8 mouse cellular contexts compared by ENCODE assay signal in genomic region chr7:44898607-44899006, GRCm38 (mm10). TPM values are rescaled to one million over a fixed set of nuclear protein-coding genes. Genes with fewer than 3 reads are reported as not detected.
DNase-seq lines count a peak whose midpoint lies in the region; ATAC-seq lines count a peak whose summit lies in the region.

No protein-coding gene starts in this region.

- H3K9ac ChIP-seq in neural tube, embryonic 11.5 days (ENCODE audit: low read length), result peak overlapping the region; percentile 4; the same call in 1 of the 2 replicates
- H3K9ac ChIP-seq in neural tube, embryonic 15.5 days (replicated peaks), result no peak overlapping the region
- H3K9ac ChIP-seq in embryonic facial prominence, embryonic 13.5 days, result 0 out of 2 replicates have a peak overlapping the region, but pooled peaks have one; percentile 6
- no peak overlapping the region for H3K9ac ChIP-seq in stomach, embryonic 14.5 days (replicated peaks; ENCODE audit: low read depth, low read length)

- WGBS in neural tube, embryonic 11.5 days, result 38% methylated on average over 19 of the region's 19 CpGs
- WGBS in neural tube, embryonic 15.5 days, result 39% methylated on average over 19 of the region's 19 CpGs
- 36% methylated on average over 19 of the region's 19 CpGs for WGBS in embryonic facial prominence, embryonic 13.5 days
- WGBS in limb, embryonic 10.5 days, result 36% methylated on average over 19 of the region's 19 CpGs
- 36% methylated on average over 19 of the region's 19 CpGs for WGBS in stomach, embryonic 14.5 days

- no peaks in the 10 kb centered on the region for H3K9me3 ChIP-seq in neural tube, embryonic 11.5 days (ENCODE audit: control insufficient read depth, low read length)
- H3K9me3 ChIP-seq in neural tube, embryonic 15.5 days (replicated peaks), result no peaks in the 10 kb centered on the region
- H3K9me3 ChIP-seq in embryonic facial prominence, embryonic 13.5 days, result no peaks in the 10 kb centered on the region
- no peaks in the 10 kb centered on the region for H3K9me3 ChIP-seq in limb, embryonic 10.5 days (replicated peaks)
- H3K9me3 ChIP-seq in stomach, embryonic 14.5 days (ENCODE audit: control insufficient read depth, low read depth, low read length), result no peaks in the 10 kb centered on the region

- DNase-seq in adrenal gland, adult (ENCODE audit: inconsistent age in 2 of 2, low spot score in 1 of 2), result peak; percentile 73 to 86
- no peak for DNase-seq in adrenal gland, postnatal 4 days (ENCODE audit: low spot score in 2 of 2)
- DNase-seq in neural tube, embryonic 11.5 days (ENCODE audit: low spot score), result no peak
- peak; percentile 47 for DNase-seq in limb, embryonic 10.5 days (ENCODE audit: low spot score)

- peaks cover 11% of the 10 kb centered on the region for H3K36me3 ChIP-seq in neural tube, embryonic 11.5 days (ENCODE audit: control insufficient read depth, insufficient read depth, low read length)
- peaks cover 41% of the 10 kb centered on the region for H3K36me3 ChIP-seq in neural tube, embryonic 15.5 days
- H3K36me3 ChIP-seq in embryonic facial prominence, embryonic 13.5 days, result peaks cover 50% of the 10 kb centered on the region
- H3K36me3 ChIP-seq in limb, embryonic 10.5 days, result peaks cover 54% of the 10 kb centered on the region
- peaks cover 21% of the 10 kb centered on the region for H3K36me3 ChIP-seq in stomach, embryonic 14.5 days (ENCODE audit: control insufficient read depth, insufficient read depth, low read length)

- H3K27me3 ChIP-seq in neural tube, embryonic 11.5 days (ENCODE audit: control insufficient read depth, insufficient read depth, low read length), result no peaks in the 10 kb centered on the region
- no peaks in the 10 kb centered on the region for H3K27me3 ChIP-seq in neural tube, embryonic 15.5 days (replicated peaks)
- no peaks in the 10 kb centered on the region for H3K27me3 ChIP-seq in embryonic facial prominence, embryonic 13.5 days
- H3K27me3 ChIP-seq in limb, embryonic 10.5 days (ENCODE audit: low read depth, poor library complexity, severe bottlenecking), result no peaks in the 10 kb centered on the region
- H3K27me3 ChIP-seq in stomach, embryonic 14.5 days (ENCODE audit: control insufficient read depth, insufficient read depth, low read length), result no peaks in the 10 kb centered on the region

- H3K4me3 ChIP-seq in neural tube, embryonic 11.5 days (ENCODE audit: low read depth, low read length), result no peak overlapping the region
- no peak overlapping the region for H3K4me3 ChIP-seq in neural tube, embryonic 15.5 days (replicated peaks)
- H3K4me3 ChIP-seq in embryonic facial prominence, embryonic 13.5 days, result no peak overlapping the region
- peak overlapping the region; percentile 13 for H3K4me3 ChIP-seq in limb, embryonic 10.5 days
- H3K4me3 ChIP-seq in stomach, embryonic 14.5 days (ENCODE audit: low read depth, low read length), result no peak overlapping the region

- ATAC-seq in neural tube, embryonic 11.5 days (ENCODE audit: insufficient read depth, low FRiP score, low TSS enrichment), result no peak
- no peak for ATAC-seq in neural tube, embryonic 15.5 days (ENCODE audit: low FRiP score)
- no peak for ATAC-seq in embryonic facial prominence, embryonic 13.5 days (ENCODE audit: insufficient number of reproducible peaks, insufficient read depth, low FRiP score, low TSS enrichment, low read depth)
- 0 out of 2 replicates have a peak, but pooled peaks have one; percentile 1 for ATAC-seq in stomach, embryonic 14.5 days (ENCODE audit: insufficient number of reproducible peaks, insufficient read depth, low FRiP score, low read depth)
- ATAC-seq in granulocyte monocyte progenitor cell, adult 5-6 weeks (replicated peaks; ENCODE audit: poor library complexity, severe bottlenecking), result no peak

- peak overlapping the region; percentile 9; the same call in 1 of the 2 replicates for H3K4me2 ChIP-seq in neural tube, embryonic 11.5 days (ENCODE audit: low read depth)
- H3K4me2 ChIP-seq in neural tube, embryonic 15.5 days, result no peak overlapping the region
- 0 out of 2 replicates have a peak overlapping the region, but pooled peaks have one; percentile 5 for H3K4me2 ChIP-seq in embryonic facial prominence, embryonic 13.5 days
- H3K4me2 ChIP-seq in stomach, embryonic 14.5 days (replicated peaks; ENCODE audit: low read depth, low read length), result no peak overlapping the region

- H3K27ac ChIP-seq in neural tube, embryonic 11.5 days (ENCODE audit: low read depth, low read length), result no peak overlapping the region
- no peak overlapping the region for H3K27ac ChIP-seq in neural tube, embryonic 15.5 days (replicated peaks)
- H3K27ac ChIP-seq in embryonic facial prominence, embryonic 13.5 days, result no peak overlapping the region
- peak overlapping the region; percentile 3 for H3K27ac ChIP-seq in limb, embryonic 10.5 days
- no peak overlapping the region for H3K27ac ChIP-seq in stomach, embryonic 14.5 days (ENCODE audit: low read length)

- H3K4me1 ChIP-seq in neural tube, embryonic 11.5 days (ENCODE audit: control insufficient read depth, insufficient read depth, low read length), result peaks cover 10% of the 10 kb centered on the region
- H3K4me1 ChIP-seq in neural tube, embryonic 15.5 days, result peaks cover 39% of the 10 kb centered on the region
- peaks cover 50% of the 10 kb centered on the region for H3K4me1 ChIP-seq in embryonic facial prominence, embryonic 13.5 days
- peaks cover 48% of the 10 kb centered on the region for H3K4me1 ChIP-seq in limb, embryonic 10.5 days
- H3K4me1 ChIP-seq in stomach, embryonic 14.5 days (ENCODE audit: control insufficient read depth, insufficient read depth, low read length), result peaks cover 26% of the 10 kb centered on the region; the same call in 1 of the 2 replicates

RNA-seq across cellular contexts. Expression of gene Fuz, which starts 2.7 kb away (rescaled TPM):
- total RNA-seq in adrenal gland, postnatal 4 days (2021), result 10 to 100 TPM; 24.6 to 26.7 TPM
- polyA plus RNA-seq in neural tube, embryonic 11.5 days (2014; fragmentation: Nextera tagmentation; extraction: Ambion mirVana), result 18.7 and 20.0 TPM in 2 replicates
- 15.1 and 15.8 TPM in 2 replicates for polyA plus RNA-seq in neural tube, embryonic 15.5 days (2015; fragmentation: Nextera tagmentation; extraction: Ambion mirVana)
- polyA plus RNA-seq in embryonic facial prominence, embryonic 13.5 days (2015; fragmentation: Nextera tagmentation; extraction: Ambion mirVana), result 26.1 and 29.7 TPM in 2 replicates
- polyA plus RNA-seq in limb, embryonic 10.5 days (2016; fragmentation: Nextera tagmentation; extraction: Ambion mirVana), result 14.8 and 20.0 TPM in 2 replicates
- polyA plus RNA-seq in stomach, embryonic 14.5 days (2014; fragmentation: Nextera tagmentation; extraction: Ambion mirVana), result 25.8 and 26.4 TPM in 2 replicates
- 13.6 TPM in 2 replicates for total RNA-seq in granulocyte monocyte progenitor cell, adult 5-6 weeks (2014; fragmentation: Nextera tagmentation)
- total RNA-seq in granulocyte monocyte progenitor cell, adult 5-6 weeks (2017), result 16.5 and 18.0 TPM in 2 replicates

RNA-seq across cellular contexts. Expression of gene Med25, which starts 6.1 kb away (rescaled TPM):
- total RNA-seq in adrenal gland, postnatal 4 days (2021), result 100 to 1,000 TPM; 117 to 121 TPM
- 87.7 and 93.1 TPM in 2 replicates for polyA plus RNA-seq in neural tube, embryonic 11.5 days (2014; fragmentation: Nextera tagmentation; extraction: Ambion mirVana)
- polyA plus RNA-seq in neural tube, embryonic 15.5 days (2015; fragmentation: Nextera tagmentation; extraction: Ambion mirVana), result 136 and 141 TPM in 2 replicates
- polyA plus RNA-seq in embryonic facial prominence, embryonic 13.5 days (2015; fragmentation: Nextera tagmentation; extraction: Ambion mirVana), result 107 and 111 TPM in 2 replicates
- 140 and 145 TPM in 2 replicates for polyA plus RNA-seq in limb, embryonic 10.5 days (2016; fragmentation: Nextera tagmentation; extraction: Ambion mirVana)
- polyA plus RNA-seq in stomach, embryonic 14.5 days (2014; fragmentation: Nextera tagmentation; extraction: Ambion mirVana), result 65.2 and 79.4 TPM in 2 replicates
- total RNA-seq in granulocyte monocyte progenitor cell, adult 5-6 weeks (2014; fragmentation: Nextera tagmentation), result 26.7 and 51.2 TPM in 2 replicates
- total RNA-seq in granulocyte monocyte progenitor cell, adult 5-6 weeks (2017), result 9.2 and 15.6 TPM in 2 replicates

RNA-seq across cellular contexts. Expression of gene Ptov1, which starts 29.0 kb away (rescaled TPM):
- total RNA-seq in adrenal gland, postnatal 4 days (2021), result 100 to 1,000 TPM; 385 to 394 TPM
- 418 and 419 TPM in 2 replicates for polyA plus RNA-seq in neural tube, embryonic 11.5 days (2014; fragmentation: Nextera tagmentation; extraction: Ambion mirVana)
- 433 and 459 TPM in 2 replicates for polyA plus RNA-seq in neural tube, embryonic 15.5 days (2015; fragmentation: Nextera tagmentation; extraction: Ambion mirVana)
- polyA plus RNA-seq in embryonic facial prominence, embryonic 13.5 days (2015; fragmentation: Nextera tagmentation; extraction: Ambion mirVana), result 469 and 526 TPM in 2 replicates
- polyA plus RNA-seq in limb, embryonic 10.5 days (2016; fragmentation: Nextera tagmentation; extraction: Ambion mirVana), result 434 and 504 TPM in 2 replicates
- 377 and 384 TPM in 2 replicates for polyA plus RNA-seq in stomach, embryonic 14.5 days (2014; fragmentation: Nextera tagmentation; extraction: Ambion mirVana)
- total RNA-seq in granulocyte monocyte progenitor cell, adult 5-6 weeks (2014; fragmentation: Nextera tagmentation), result 67.0 and 95.4 TPM in 2 replicates
- 24.4 and 32.1 TPM in 2 replicates for total RNA-seq in granulocyte monocyte progenitor cell, adult 5-6 weeks (2017)

RNA-seq across cellular contexts. Expression of gene Ap2a1, which starts 30.7 kb away (rescaled TPM):
- 100 to 1,000 TPM in 1 of 2 experiments, 10 to 100 TPM in 1; 99.9 to 107 TPM for total RNA-seq in adrenal gland, postnatal 4 days (2021)
- 92.5 and 95.0 TPM in 2 replicates for polyA plus RNA-seq in neural tube, embryonic 11.5 days (2014; fragmentation: Nextera tagmentation; extraction: Ambion mirVana)
- 122 and 126 TPM in 2 replicates for polyA plus RNA-seq in neural tube, embryonic 15.5 days (2015; fragmentation: Nextera tagmentation; extraction: Ambion mirVana)
- 72.3 and 77.5 TPM in 2 replicates for polyA plus RNA-seq in embryonic facial prominence, embryonic 13.5 days (2015; fragmentation: Nextera tagmentation; extraction: Ambion mirVana)
- polyA plus RNA-seq in limb, embryonic 10.5 days (2016; fragmentation: Nextera tagmentation; extraction: Ambion mirVana), result 78.7 and 85.3 TPM in 2 replicates
- polyA plus RNA-seq in stomach, embryonic 14.5 days (2014; fragmentation: Nextera tagmentation; extraction: Ambion mirVana), result 67.3 and 72.1 TPM in 2 replicates
- total RNA-seq in granulocyte monocyte progenitor cell, adult 5-6 weeks (2014; fragmentation: Nextera tagmentation), result 40.8 and 84.2 TPM in 2 replicates
- total RNA-seq in granulocyte monocyte progenitor cell, adult 5-6 weeks (2017), result 28.6 and 30.1 TPM in 2 replicates

RNA-seq across cellular contexts. Expression of gene Pnkp, which starts 41.7 kb away (rescaled TPM):
- 10 to 100 TPM; 50.8 to 54.6 TPM for total RNA-seq in adrenal gland, postnatal 4 days (2021)
- polyA plus RNA-seq in neural tube, embryonic 11.5 days (2014; fragmentation: Nextera tagmentation; extraction: Ambion mirVana), result 30.2 and 30.6 TPM in 2 replicates
- polyA plus RNA-seq in neural tube, embryonic 15.5 days (2015; fragmentation: Nextera tagmentation; extraction: Ambion mirVana), result 29.2 and 29.6 TPM in 2 replicates
- 30.0 and 30.7 TPM in 2 replicates for polyA plus RNA-seq in embryonic facial prominence, embryonic 13.5 days (2015; fragmentation: Nextera tagmentation; extraction: Ambion mirVana)
- 37.5 and 43.1 TPM in 2 replicates for polyA plus RNA-seq in limb, embryonic 10.5 days (2016; fragmentation: Nextera tagmentation; extraction: Ambion mirVana)
- 25.7 and 30.0 TPM in 2 replicates for polyA plus RNA-seq in stomach, embryonic 14.5 days (2014; fragmentation: Nextera tagmentation; extraction: Ambion mirVana)
- 61.3 and 65.7 TPM in 2 replicates for total RNA-seq in granulocyte monocyte progenitor cell, adult 5-6 weeks (2014; fragmentation: Nextera tagmentation)
- 51.0 and 79.6 TPM in 2 replicates for total RNA-seq in granulocyte monocyte progenitor cell, adult 5-6 weeks (2017)

Comparison
In these comparisons a context has a peak if more than half of its experiments do, and no peak if none do; other contexts are left out.
1. DNase-seq: peak in adrenal gland, adult (2 of 2) and limb, embryonic 10.5 days (single experiment); none in adrenal gland, postnatal 4 days (0 of 2) and neural tube, embryonic 11.5 days (single experiment).
2. H3K4me2 ChIP-seq: peak in neural tube, embryonic 11.5 days (single experiment) and embryonic facial prominence, embryonic 13.5 days (single experiment); none in neural tube, embryonic 15.5 days (single experiment) and stomach, embryonic 14.5 days (single experiment).
3. H3K9ac ChIP-seq: peak in neural tube, embryonic 11.5 days (single experiment) and embryonic facial prominence, embryonic 13.5 days (single experiment); none in neural tube, embryonic 15.5 days (single experiment) and stomach, embryonic 14.5 days (single experiment).